Mouse (Mus musculus): Measurements from ENCODE around the gene Clcn2. TPM values are rescaled to one million over a fixed set of nuclear protein-coding genes. Genes with fewer than 3 reads are reported as not detected.

The Clcn2 gene
- polyA plus RNA-seq, 1 experiment from 2014 or later: 34.6 TPM

DNA sequence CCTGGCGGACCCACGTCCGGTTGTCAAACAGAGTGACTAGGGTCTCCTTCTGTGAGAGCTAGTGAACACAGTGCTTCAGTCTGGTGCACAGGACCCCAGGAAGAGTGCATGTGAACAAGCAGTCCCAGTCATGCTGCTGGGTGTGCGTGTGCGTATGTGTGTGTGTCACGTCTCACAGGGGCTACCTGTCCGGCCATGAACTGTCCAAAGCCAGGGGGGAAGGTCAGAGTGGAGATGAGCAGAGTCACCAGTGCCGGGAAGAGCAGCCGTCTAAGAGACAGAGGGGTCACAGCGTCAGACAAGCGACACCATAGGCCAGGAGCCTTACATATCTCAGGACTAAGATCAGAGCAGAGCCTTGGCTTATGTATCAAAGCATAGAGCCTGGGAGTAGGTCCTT is 7.2 kb downstream of the Clcn2 start:
- H3K36me3 ChIP-seq: peaks cover 56% of the 10 kb centered on the region
- no peaks in the 10 kb centered on the region for H3K27me3 ChIP-seq (replicated peaks)
- no peak for ATAC-seq (ENCODE audit: low FRiP score)
- no peak overlapping the region for H3K4me2 ChIP-seq
- no peaks in the 10 kb centered on the region for H3K9me3 ChIP-seq (replicated peaks)
- WGBS: 95% methylated on average over 11 of the region's 11 CpGs
- no peak overlapping the region for H3K9ac ChIP-seq (replicated peaks)
- peaks cover 27% of the 10 kb centered on the region for H3K4me1 ChIP-seq
- H3K27ac ChIP-seq (replicated peaks): no peak overlapping the region
- no peak overlapping the region for H3K4me3 ChIP-seq (replicated peaks)

DNA sequence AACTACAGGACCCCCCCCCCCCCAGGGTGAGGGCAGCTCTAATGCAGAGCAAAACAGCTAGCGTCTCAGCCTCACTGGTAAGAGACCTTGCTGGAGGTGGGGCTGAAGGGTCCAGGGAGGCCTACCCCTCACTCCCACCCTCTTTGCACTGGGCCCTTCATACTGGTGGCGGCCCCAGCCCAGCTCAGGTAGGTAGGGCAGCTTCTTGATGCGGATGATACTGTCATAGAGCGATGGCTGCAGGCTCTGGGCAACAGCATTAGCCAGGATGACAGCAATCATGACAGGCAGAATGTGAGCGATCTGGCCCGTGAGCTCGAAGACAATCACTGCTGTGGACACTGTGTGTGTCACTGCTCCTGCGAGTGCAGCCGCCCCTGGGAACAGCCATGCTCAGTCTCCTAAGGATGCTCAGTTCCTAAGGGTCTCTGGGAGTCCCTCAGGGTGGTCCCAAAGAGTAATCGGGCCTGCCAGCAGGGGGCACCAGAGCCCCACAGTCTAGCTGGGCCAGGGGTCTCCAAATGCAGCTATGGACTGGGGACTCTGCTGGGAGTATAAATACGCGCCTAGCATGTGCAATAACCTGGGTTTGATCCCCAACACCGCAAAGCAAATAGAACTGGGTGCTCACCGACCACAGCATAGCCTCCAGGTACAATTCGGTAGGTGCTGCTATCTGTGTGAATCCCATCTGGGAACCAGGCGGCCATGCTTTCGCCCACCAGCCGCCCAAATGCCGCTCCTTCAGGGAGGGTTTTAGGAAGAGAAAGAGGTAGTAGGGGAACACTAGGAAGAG is 8.4 kb downstream of the Clcn2 start:
- Histone ChIP-seq H3K36me3 (peaks cover 60% of the 10 kb centered on the region), H3K27me3 (replicated peaks) (no peaks in the 10 kb centered on the region), H3K4me2 (no peak overlapping the region), H3K27ac (replicated peaks) (no peak overlapping the region), H3K9ac (replicated peaks) (no peak overlapping the region), H3K4me3 (replicated peaks) (no peak overlapping the region), H3K4me1 (peaks cover 14% of the 10 kb centered on the region), H3K9me3 (replicated peaks) (no peaks in the 10 kb centered on the region)
- peak; percentile 51 for ATAC-seq (ENCODE audit: low FRiP score)
- WGBS: 72% methylated on average over 19 of the region's 19 CpGs

DNA sequence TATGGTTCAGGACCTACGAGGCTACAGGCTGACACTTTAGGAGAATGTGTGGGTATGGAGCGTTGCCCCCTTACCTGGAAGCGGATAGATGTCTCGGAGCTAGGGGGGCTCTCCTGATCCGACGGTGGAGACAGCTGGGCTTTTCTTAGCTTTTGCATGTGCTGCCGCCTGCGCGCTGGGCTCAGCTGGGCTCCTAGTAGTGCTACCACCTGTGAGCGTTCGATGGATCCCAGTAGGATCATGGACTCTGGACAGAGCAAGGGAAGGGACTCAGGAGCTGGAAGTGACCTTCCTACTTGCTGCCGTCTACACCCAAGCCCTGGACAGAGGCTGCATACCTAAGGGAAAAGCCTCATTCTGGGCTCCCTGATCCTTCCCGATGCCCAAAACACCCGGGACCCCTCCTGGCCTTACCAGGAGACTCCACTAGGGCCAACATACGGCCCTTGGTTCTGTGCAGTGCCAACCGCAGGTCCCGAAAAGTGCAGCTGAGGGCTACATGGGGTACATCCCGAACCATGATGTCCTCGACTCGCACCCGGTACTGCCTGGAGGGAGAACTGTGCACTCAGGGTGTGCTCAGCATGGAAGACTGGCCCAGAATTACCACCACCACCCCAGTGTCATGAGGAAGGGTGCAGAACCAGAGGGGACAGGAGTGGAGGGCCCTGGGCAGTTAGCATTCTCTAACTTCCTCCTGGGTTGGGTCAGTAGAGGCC is 9.2 kb downstream of the Clcn2 start:
- Histone ChIP-seq H3K4me1 (peaks cover 7% of the 10 kb centered on the region), H3K27me3 (replicated peaks) (no peaks in the 10 kb centered on the region), H3K9me3 (replicated peaks) (no peaks in the 10 kb centered on the region), H3K4me3 (replicated peaks) (no peak overlapping the region), H3K9ac (replicated peaks) (no peak overlapping the region), H3K36me3 (peaks cover 62% of the 10 kb centered on the region), H3K27ac (replicated peaks) (no peak overlapping the region), H3K4me2 (no peak overlapping the region)
- 94% methylated on average over 21 of the region's 21 CpGs for WGBS
- 0 out of 2 replicates have a peak, but pooled peaks have one; percentile 3 for ATAC-seq (ENCODE audit: low FRiP score)

DNA sequence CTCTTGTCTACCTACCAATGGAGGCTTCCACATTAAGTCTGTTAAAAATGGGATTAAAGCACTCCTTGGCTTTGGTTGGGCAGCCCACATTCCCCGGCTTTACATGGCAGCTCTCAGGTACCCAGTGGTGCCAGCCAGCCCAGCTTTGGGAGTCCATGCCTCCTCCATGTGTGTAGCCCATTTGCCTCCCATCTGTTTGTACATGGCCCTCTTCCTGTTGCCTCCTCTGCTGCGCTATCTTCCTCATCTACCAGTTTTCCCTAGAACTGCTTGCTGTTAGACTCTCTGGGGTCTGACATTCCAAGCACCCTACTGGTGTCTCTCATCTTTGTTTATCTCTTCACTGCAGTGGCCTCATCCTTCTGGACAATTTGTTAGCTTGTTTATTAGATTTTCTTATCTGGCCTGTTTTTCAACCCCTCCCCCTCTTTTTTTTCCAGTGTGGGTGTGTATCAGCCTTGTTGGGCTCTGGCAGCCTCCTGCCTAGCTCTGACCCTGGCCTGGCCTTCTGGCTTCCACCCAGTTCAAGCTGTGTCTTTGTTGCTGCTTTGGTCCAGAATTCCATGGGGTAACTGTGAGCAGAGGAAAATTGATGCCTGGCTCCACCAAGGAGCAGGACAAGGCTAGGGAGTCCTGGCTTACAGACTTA is 11.0 kb downstream of the Clcn2 start:
- Histone ChIP-seq H3K9ac (replicated peaks) (no peak overlapping the region), H3K27ac (replicated peaks) (no peak overlapping the region), H3K4me3 (replicated peaks) (no peak overlapping the region), H3K27me3 (replicated peaks) (no peaks in the 10 kb centered on the region), H3K4me1 (peaks cover 15% of the 10 kb centered on the region), H3K4me2 (no peak overlapping the region), H3K9me3 (replicated peaks) (no peaks in the 10 kb centered on the region), H3K36me3 (peaks cover 56% of the 10 kb centered on the region)
- 93% methylated on average over 2 of the region's 2 CpGs for WGBS
- ATAC-seq (ENCODE audit: low FRiP score): no peak

DNA sequence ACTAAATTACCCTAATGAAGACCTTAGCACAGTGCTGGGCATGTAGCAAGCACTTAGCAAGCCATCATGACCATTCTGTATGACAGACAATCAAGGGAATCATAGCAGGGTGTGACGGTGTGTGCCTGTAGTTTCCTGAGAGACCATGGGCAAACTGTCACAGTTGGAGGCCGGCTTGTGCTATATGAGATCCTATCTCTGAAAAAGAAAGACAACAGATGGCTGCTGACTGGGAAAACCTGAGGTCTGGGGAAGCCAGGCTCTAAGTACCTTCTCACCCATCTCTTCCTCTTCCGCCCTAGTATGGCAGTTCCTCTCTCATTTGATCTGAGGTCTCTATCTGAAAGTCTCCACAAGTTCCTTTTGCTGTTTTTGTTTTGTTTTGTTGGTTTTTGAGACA is 11.8 kb downstream of the Clcn2 start:
- Histone ChIP-seq H3K4me2 (no peak overlapping the region), H3K9ac (replicated peaks) (no peak overlapping the region), H3K4me3 (replicated peaks) (no peak overlapping the region), H3K4me1 (peaks cover 18% of the 10 kb centered on the region), H3K27me3 (replicated peaks) (no peaks in the 10 kb centered on the region), H3K27ac (replicated peaks) (no peak overlapping the region), H3K36me3 (peaks cover 51% of the 10 kb centered on the region), H3K9me3 (replicated peaks) (no peaks in the 10 kb centered on the region)
- 77% methylated on average over 3 of the region's 3 CpGs for WGBS
- ATAC-seq (ENCODE audit: low FRiP score): no peak

DNA sequence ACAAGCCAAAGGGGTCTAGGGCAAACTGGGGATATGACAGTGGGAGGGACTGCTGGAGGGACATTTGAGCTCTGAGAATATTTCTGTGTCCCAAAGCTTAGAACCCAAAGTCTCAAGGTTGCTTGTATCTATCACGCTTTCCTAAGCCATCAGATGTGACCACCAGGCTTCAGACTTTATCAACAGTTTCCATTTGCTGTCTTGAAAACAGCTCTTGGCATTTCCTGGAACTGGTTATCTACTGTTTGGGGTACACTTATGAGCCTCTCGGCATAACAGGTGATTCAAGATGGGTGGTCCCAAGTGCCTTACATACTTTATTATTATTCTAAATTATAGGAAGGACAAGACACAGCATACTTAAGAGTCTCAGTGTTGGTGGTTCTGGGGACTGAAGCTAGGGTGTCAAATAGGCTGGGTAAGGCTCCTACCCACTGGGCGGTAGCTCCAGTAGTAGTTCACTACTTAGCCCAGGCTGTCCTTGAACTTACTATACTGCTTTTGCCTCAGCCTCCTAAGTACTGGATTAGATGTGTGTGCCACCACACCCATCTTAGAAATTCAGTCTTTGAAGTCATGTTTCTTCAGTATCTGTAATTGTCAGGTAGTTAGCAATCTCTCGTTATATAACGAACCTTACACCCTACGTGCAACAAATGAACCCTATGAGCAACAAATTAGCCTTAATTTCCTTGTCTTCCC is 13.7 kb downstream of the Clcn2 start:
- Histone ChIP-seq H3K27me3 (replicated peaks) (no peaks in the 10 kb centered on the region), H3K9ac (replicated peaks) (no peak overlapping the region), H3K4me1 (peaks cover 23% of the 10 kb centered on the region), H3K4me2 (no peak overlapping the region), H3K27ac (replicated peaks) (0 out of 2 replicates have a peak overlapping the region, but pooled peaks have one; percentile 6), H3K36me3 (peaks cover 59% of the 10 kb centered on the region), H3K4me3 (replicated peaks) (no peak overlapping the region), H3K9me3 (replicated peaks) (no peaks in the 10 kb centered on the region)
- no peak for ATAC-seq (ENCODE audit: low FRiP score)
- 95% methylated on average over 6 of the region's 6 CpGs for WGBS

DNA sequence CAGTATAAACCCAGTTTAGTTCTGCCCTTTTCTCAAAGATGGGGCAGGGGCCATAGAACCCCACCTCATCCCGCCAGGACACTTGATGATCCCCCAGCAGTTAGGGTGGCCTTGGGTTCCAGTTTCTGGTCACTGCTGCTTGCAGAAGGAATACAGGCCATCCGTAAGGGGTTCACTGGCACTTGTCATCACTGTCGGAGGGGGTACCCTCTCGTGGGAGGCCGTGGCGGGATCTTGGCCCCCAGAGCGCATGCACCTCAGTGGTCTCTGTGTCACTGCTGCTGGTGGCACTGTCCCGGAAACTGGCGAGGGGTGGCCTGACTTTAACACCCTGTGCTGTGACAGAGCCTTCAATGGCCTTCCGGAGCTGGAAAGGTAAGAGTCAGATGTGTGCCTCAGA is 14.5 kb downstream of the Clcn2 start:
- Histone ChIP-seq H3K4me3 (replicated peaks) (no peak overlapping the region), H3K9ac (replicated peaks) (no peak overlapping the region), H3K9me3 (replicated peaks) (no peaks in the 10 kb centered on the region), H3K27me3 (replicated peaks) (no peaks in the 10 kb centered on the region), H3K4me2 (no peak overlapping the region), H3K4me1 (peaks cover 23% of the 10 kb centered on the region), H3K36me3 (peaks cover 59% of the 10 kb centered on the region), H3K27ac (replicated peaks) (no peak overlapping the region)
- WGBS: 96% methylated on average over 10 of the region's 10 CpGs
- no peak for ATAC-seq (ENCODE audit: low FRiP score)

DNA sequence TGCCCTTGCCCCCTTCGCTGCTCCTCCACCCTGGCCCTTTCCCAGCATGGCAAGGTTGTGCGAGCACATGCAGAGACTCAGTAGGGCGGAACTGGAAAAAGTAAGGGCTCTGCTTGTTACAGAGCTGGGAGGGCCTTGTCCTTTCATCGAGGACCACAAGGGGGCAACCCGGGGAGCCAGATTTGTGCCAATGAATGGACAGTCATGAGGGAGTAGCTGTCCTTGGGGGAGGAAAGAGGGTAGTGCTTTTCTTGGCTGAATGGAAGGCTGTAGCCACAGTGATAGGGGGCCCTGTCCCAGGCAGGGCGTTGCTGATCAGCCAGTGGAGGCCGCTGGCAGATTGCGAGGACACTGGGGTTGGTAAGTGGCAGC is 15.0 kb downstream of the Clcn2 start:
- peak; percentile 52; the same call in 1 of the 2 replicates for ATAC-seq (ENCODE audit: low FRiP score)
- no peak overlapping the region for H3K4me2 ChIP-seq
- H3K9me3 ChIP-seq (replicated peaks): no peaks in the 10 kb centered on the region
- H3K9ac ChIP-seq (replicated peaks): 0 out of 2 replicates have a peak overlapping the region, but pooled peaks have one; percentile 23
- H3K27me3 ChIP-seq (replicated peaks): no peaks in the 10 kb centered on the region
- peaks cover 23% of the 10 kb centered on the region for H3K4me1 ChIP-seq
- WGBS: 7% methylated on average over 8 of the region's 8 CpGs
- no peak overlapping the region for H3K4me3 ChIP-seq (replicated peaks)
- peak overlapping the region; percentile 60 for H3K27ac ChIP-seq (replicated peaks)
- H3K36me3 ChIP-seq: peaks cover 53% of the 10 kb centered on the region

DNA sequence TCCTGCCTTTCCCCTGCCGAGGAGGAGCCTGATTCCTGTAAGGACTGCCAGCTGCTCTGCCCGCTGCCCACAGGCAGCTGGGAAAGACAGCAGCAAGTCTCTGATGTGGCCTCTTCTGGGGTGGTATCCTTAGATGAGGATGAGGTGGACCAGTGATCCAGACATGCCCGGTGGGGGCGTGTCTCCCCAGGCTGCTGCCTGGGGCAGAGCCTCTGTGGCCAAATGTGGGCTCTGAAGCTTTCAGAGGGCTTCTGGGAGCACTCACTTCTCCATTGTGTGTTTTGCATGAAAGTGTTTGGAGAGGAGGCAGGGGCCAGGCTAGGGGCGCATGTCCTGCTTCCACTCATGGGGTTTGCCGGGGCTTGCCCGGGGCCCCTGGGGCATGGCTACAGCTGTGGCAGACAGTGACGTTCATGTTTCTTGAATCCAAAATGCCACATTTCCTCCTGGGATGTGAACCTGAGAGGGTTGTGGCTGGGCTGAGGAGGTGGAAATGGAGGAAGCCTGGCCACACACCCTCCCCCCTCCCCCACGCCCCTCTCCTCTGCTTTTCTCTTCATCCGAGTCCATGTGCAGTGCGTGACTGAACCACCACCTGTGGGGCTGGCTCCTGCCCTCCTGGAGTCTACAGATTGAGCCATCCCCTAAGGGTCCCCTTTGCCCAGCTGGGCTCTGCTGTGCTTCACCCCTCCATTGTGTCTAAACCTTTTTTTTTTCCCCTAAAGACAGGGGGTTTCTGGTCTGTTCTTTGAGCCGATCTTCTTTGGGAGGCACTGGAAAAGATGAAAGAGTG is 15.6 kb downstream of the Clcn2 start:
- Histone ChIP-seq H3K4me1 (peaks cover 28% of the 10 kb centered on the region), H3K4me3 (replicated peaks) (no peak overlapping the region), H3K9ac (replicated peaks) (no peak overlapping the region), H3K27ac (replicated peaks) (peak overlapping the region; percentile 60), H3K9me3 (replicated peaks) (no peaks in the 10 kb centered on the region), H3K27me3 (replicated peaks) (no peaks in the 10 kb centered on the region), H3K36me3 (peaks cover 48% of the 10 kb centered on the region), H3K4me2 (no peak overlapping the region)
- ATAC-seq (ENCODE audit: low FRiP score): 0 out of 2 replicates have a peak, but pooled peaks have one; percentile 16
- 11% methylated on average over 12 of the region's 12 CpGs for WGBS

DNA sequence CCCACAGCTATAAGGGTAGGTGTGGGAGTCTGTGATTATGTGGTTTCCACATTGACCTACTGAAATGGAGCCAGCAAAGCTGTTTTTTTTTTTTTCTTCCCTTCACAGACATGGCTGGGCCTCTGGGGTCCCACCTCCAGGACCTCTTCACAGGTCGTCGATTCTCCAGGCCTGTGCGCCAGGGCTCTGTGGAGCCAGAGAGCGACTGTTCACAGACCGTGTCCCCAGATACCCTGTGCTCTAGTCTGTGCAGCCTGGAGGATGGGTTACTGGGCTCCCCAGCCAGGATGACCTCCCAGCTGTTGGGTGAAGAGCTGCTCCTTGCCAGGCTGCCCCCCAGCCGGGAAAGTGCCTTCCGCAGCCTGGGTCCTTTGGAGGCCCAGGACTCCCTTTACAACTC is 16.2 kb downstream of the Clcn2 start:
- no peak for ATAC-seq (ENCODE audit: low FRiP score)
- no peaks in the 10 kb centered on the region for H3K9me3 ChIP-seq (replicated peaks)
- H3K27me3 ChIP-seq (replicated peaks): no peaks in the 10 kb centered on the region
- H3K4me1 ChIP-seq: peaks cover 33% of the 10 kb centered on the region
- H3K9ac ChIP-seq (replicated peaks): no peak overlapping the region
- no peak overlapping the region for H3K27ac ChIP-seq (replicated peaks)
- H3K36me3 ChIP-seq: peaks cover 42% of the 10 kb centered on the region
- H3K4me2 ChIP-seq: no peak overlapping the region
- H3K4me3 ChIP-seq (replicated peaks): no peak overlapping the region
- 43% methylated on average over 7 of the region's 7 CpGs for WGBS

DNA sequence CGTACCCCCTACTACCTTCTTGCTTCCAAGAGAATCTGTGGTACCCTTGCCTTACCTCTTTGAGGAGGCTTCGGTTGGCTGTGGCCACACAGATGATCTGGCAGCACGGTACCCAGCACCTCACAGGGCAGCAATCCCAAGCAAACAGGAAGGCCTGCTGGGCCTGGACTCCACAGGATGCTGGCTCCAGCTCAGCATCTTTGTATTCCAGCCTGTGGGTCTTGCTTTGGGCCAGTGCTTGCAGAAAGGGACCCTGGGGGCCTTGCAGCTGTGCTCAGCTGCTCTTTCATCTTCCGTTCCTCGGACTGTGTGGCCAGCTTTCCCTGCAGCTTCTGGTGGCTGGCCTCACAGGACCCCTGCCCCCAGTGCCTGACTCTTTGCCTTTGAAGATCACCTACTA is 17.5 kb downstream of the Clcn2 start:
- WGBS: 37% methylated on average over 5 of the region's 5 CpGs
- Histone ChIP-seq H3K9me3 (replicated peaks) (no peaks in the 10 kb centered on the region), H3K4me1 (peaks cover 45% of the 10 kb centered on the region), H3K36me3 (peaks cover 33% of the 10 kb centered on the region), H3K27me3 (replicated peaks) (no peaks in the 10 kb centered on the region), H3K4me2 (no peak overlapping the region), H3K4me3 (replicated peaks) (no peak overlapping the region), H3K27ac (replicated peaks) (no peak overlapping the region), H3K9ac (replicated peaks) (no peak overlapping the region)
- ATAC-seq (ENCODE audit: low FRiP score): no peak
